Mouse (Mus musculus) Muller cell, postnatal 12 days (primary cell): ENCODE data around the gene Tank.

Experiments
- DNase-seq: peaks from one replicate; pipeline ENCODE4 v3.0.0-alpha.2; 2015; ENCODE audit errors: inconsistent ontology term

Tank gene

GRCm38 (mm10) chr2:61656421-61657411, 78.3 kb downstream of the Tank start:
- DNase-seq, result peak; percentile 74

GRCm38 (mm10) chr2:61659254-61659653, 80.9 kb downstream of the Tank start:
- no peak for DNase-seq

- no peak for DNase-seq
These were observed 84.4 kb downstream of the Tank start for GRCm38 (mm10) chr2:61662833-61663232.

GRCm38 (mm10) chr2:61663573-61664241, 85.3 kb downstream of the Tank start:
- DNase-seq, result no peak

- no peak for DNase-seq
These were observed 89.0 kb downstream of the Tank start for GRCm38 (mm10) chr2:61667420-61667819.

GRCm38 (mm10) chr2:61668260-61668659, 89.9 kb downstream of the Tank start:
- DNase-seq, result peak; percentile 28

GRCm38 (mm10) chr2:61674555-61674954, 96.2 kb downstream of the Tank start:
- no peak for DNase-seq

- no peak for DNase-seq
These were observed 103.2 kb downstream of the Tank start for GRCm38 (mm10) chr2:61681572-61681971.

- DNase-seq, result no peak
These were observed 108.1 kb downstream of the Tank start for GRCm38 (mm10) chr2:61686533-61686932.

- DNase-seq, result no peak
These were observed 110.7 kb downstream of the Tank start for GRCm38 (mm10) chr2:61689086-61689485.
